Comparison of ENCODE assay signal across 34 mouse cellular contexts in the genomic region with DNA sequence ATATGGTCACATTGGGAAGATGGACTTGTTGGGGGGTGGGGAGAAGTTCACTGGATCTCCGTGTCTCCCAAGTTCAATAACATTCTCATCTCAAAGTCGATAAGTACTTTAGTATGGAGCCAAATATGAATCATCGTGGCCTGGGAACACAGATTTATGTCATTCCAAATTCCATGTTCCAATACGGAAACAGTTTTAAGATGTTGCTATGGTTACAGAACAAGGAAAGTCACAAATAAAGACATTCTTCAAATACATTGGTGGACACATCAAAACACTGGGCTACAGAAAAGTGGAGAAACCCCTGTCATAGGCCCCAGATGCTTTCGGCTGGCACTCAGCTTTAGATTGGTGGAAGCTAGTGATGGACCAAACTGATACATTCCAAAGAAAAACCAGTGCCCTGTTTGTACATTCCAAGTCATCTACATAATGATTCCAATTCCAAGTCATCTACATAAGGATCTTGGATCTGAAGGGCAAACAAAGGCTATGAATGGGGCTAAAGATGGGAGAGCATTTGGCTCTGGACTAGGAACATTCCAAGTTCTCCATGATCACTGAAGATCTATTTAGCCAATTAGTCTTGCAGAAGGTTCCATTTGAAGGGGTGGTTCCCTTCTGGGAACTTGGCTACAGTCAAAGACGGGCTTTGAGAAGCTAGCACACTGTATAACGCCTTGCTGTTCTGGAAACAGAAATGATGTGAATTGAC. TPM values are rescaled to one million over a fixed set of nuclear protein-coding genes. Genes with fewer than 3 reads are reported as not detected.
DNase-seq lines count a peak whose midpoint lies in the region; ATAC-seq and TF ChIP-seq lines count a peak whose summit lies in the region.
"Had no signal": no experiment of that assay in that cellular context is flagged by ENCODE, and none has a peak within 500 bp of the region (broad histone marks: within the 10 kb centered on the region; RNA-seq: fewer than 3 reads in every experiment).

No protein-coding gene starts in this region.

- H3K27ac ChIP-seq in kidney, postnatal 0 days, result no peak overlapping the region
- no peak overlapping the region for H3K27ac ChIP-seq in kidney, embryonic 15.5 days
- H3K27ac ChIP-seq: embryonic facial prominence, embryonic 12.5 days; hindbrain, embryonic 14.5 days; liver, embryonic 14.5 days; lung, embryonic 15.5 days; macrophage; midbrain, embryonic 15.5 days; neural tube, embryonic 13.5 days had no signal

- TF ChIP-seq CTCF in kidney, postnatal 0 days (IDR thresholded peaks at IDR 0.05; ENCODE audit: low read depth), result no peak

- no peaks in the 10 kb centered on the region for H3K4me1 ChIP-seq in kidney, postnatal 0 days (replicated peaks; ENCODE audit: insufficient read depth, low read length)
- no peaks in the 10 kb centered on the region for H3K4me1 ChIP-seq in kidney, embryonic 15.5 days
- H3K4me1 ChIP-seq: embryonic facial prominence, embryonic 12.5 days; lung, embryonic 15.5 days; midbrain, embryonic 15.5 days; neural tube, embryonic 13.5 days had no signal

- ATAC-seq in kidney, postnatal 0 days (replicated peaks; ENCODE audit: low FRiP score, low read depth), result no peak
- no peak for ATAC-seq in kidney, embryonic 15.5 days (replicated peaks; ENCODE audit: low FRiP score)
- ATAC-seq: forebrain, embryonic 14.5 days; midbrain, embryonic 15.5 days had no signal

- H3K4me2 ChIP-seq in kidney, postnatal 0 days (ENCODE audit: low read length), result no peak overlapping the region
- no peak overlapping the region for H3K4me2 ChIP-seq in kidney, embryonic 15.5 days
- H3K4me2 ChIP-seq: embryonic facial prominence, embryonic 12.5 days; hindbrain, embryonic 14.5 days; lung, embryonic 15.5 days; midbrain, embryonic 15.5 days; neural tube, embryonic 13.5 days had no signal

- H3K27me3 ChIP-seq in kidney, postnatal 0 days (ENCODE audit: insufficient read depth, low read length), result no peaks in the 10 kb centered on the region
- H3K27me3 ChIP-seq in kidney, embryonic 15.5 days, result no peaks in the 10 kb centered on the region
- H3K27me3 ChIP-seq: CH12.LX; embryonic facial prominence, embryonic 12.5 days; lung, embryonic 15.5 days; midbrain, embryonic 15.5 days; neural tube, embryonic 13.5 days had no signal

- 84% methylated on average over 7 of the region's 7 CpGs for WGBS in kidney, postnatal 0 days
- 86% methylated on average over 7 of the region's 7 CpGs for WGBS in kidney, embryonic 15.5 days

- H3K36me3 ChIP-seq in kidney, postnatal 0 days (ENCODE audit: insufficient read depth, low read length), result no peaks in the 10 kb centered on the region
- H3K36me3 ChIP-seq in kidney, embryonic 15.5 days, result no peaks in the 10 kb centered on the region
- H3K36me3 ChIP-seq: embryonic facial prominence, embryonic 12.5 days; G1E; lung, embryonic 15.5 days; midbrain, embryonic 15.5 days; neural tube, embryonic 13.5 days had no signal

- no peaks in the 10 kb centered on the region for H3K9me3 ChIP-seq in kidney, postnatal 0 days (replicated peaks; ENCODE audit: low read length)
- no peaks in the 10 kb centered on the region for H3K9me3 ChIP-seq in kidney, embryonic 15.5 days (replicated peaks)
- H3K9me3 ChIP-seq: embryonic facial prominence, embryonic 12.5 days; lung, embryonic 15.5 days; midbrain, embryonic 15.5 days had no signal

- peak; percentile 86 for DNase-seq in heart, adult 11 months
- DNase-seq in heart, postnatal 25 days (ENCODE audit: low spot score), result no peak
- DNase-seq in kidney, postnatal 0 days (ENCODE audit: low spot score), result peak; percentile 7
- DNase-seq in Muller cell, postnatal 12 days (ENCODE audit: inconsistent ontology term), result peak; percentile 65
- peak; percentile 32 for DNase-seq in brain, adult 2 months (ENCODE audit: low read depth, low spot score)
- DNase-seq in adrenal gland, adult 2 months, result no peak
- no peak for DNase-seq in gastrocnemius, postnatal 14 days
- DNase-seq: adrenal gland, postnatal 25 days; B cell, adult 2 months; cerebellum, adult 9-11 months; kidney, adult 2 months; kidney, postnatal 14 days; layer of hippocampus, postnatal 36 days; thymus, adult 18-20 months; thymus, postnatal 4 days had no signal

- H3K4me3 ChIP-seq in kidney, postnatal 0 days (replicated peaks; ENCODE audit: low read depth, low read length), result no peak overlapping the region
- H3K4me3 ChIP-seq in kidney, embryonic 15.5 days (replicated peaks), result no peak overlapping the region
- H3K4me3 ChIP-seq: embryonic facial prominence, embryonic 12.5 days; erythroblast, embryonic 14.5 days; lung, embryonic 15.5 days; midbrain, embryonic 15.5 days; neural tube, embryonic 13.5 days had no signal

- intact Hi-C loops in heart, postnatal 25 days (cut with DNase I), result no loop called here
- intact Hi-C loops in gastrocnemius, postnatal 14 days (cut with DNase I; ENCODE audit: low total_unique reads), result no loop called here

- no peak overlapping the region for H3K9ac ChIP-seq in kidney, postnatal 0 days (ENCODE audit: low read depth, low read length)
- H3K9ac ChIP-seq in kidney, embryonic 15.5 days, result no peak overlapping the region
- H3K9ac ChIP-seq: embryonic facial prominence, embryonic 12.5 days; hindbrain, embryonic 14.5 days; liver, embryonic 14.5 days; lung, embryonic 15.5 days; midbrain, embryonic 15.5 days; neural tube, embryonic 13.5 days had no signal

RNA-seq across cellular contexts. Expression of gene Erv3, which starts 17.2 kb away (rescaled TPM):
- total RNA-seq in heart, postnatal 25 days (2021), result not detected
- polyA plus RNA-seq in kidney, postnatal 0 days (2015; fragmentation: Nextera tagmentation; extraction: Ambion mirVana), result not detected in 2 replicates
- not detected in 2 replicates for polyA plus RNA-seq in kidney, embryonic 15.5 days (2015; fragmentation: Nextera tagmentation; extraction: Ambion mirVana)
- not detected for total RNA-seq in adrenal gland, adult 2 months (2021)
- not detected in 2 replicates for polyA plus RNA-seq in adrenal gland, adult 2 months (2012; rRNA removed)
- not detected for total RNA-seq in gastrocnemius, postnatal 14 days (2021)
- total RNA-seq: adrenal gland, postnatal 25 days; CH12.LX; gastrocnemius, adult 8-10 months; granulocyte monocyte progenitor cell, adult 5-6 weeks; heart, postnatal 36 days had no signal
- polyA plus RNA-seq: embryonic facial prominence, embryonic 12.5 days; erythroblast, embryonic 14.5 days; forebrain, embryonic 14.5 days; intestine, embryonic 14.5 days; kidney, adult 2 months; lung, embryonic 15.5 days; macrophage; midbrain, embryonic 15.5 days; stomach, embryonic 16.5 days had no signal

RNA-seq across cellular contexts. Expression of gene Prnp, which starts 33.0 kb away (rescaled TPM):
- 10 to 100 TPM; 89.2 to 90.0 TPM for total RNA-seq in heart, postnatal 25 days (2021)
- polyA plus RNA-seq in kidney, postnatal 0 days (2015; fragmentation: Nextera tagmentation; extraction: Ambion mirVana), result 63.8 and 69.9 TPM in 2 replicates
- 45.1 and 47.4 TPM in 2 replicates for polyA plus RNA-seq in kidney, embryonic 15.5 days (2015; fragmentation: Nextera tagmentation; extraction: Ambion mirVana)
- total RNA-seq in adrenal gland, adult 2 months (2021), result 100 to 1,000 TPM in 1 of 2 experiments, 10 to 100 TPM in 1; 85.9 to 172 TPM
- 46.8 and 49.2 TPM in 2 replicates for polyA plus RNA-seq in adrenal gland, adult 2 months (2012; rRNA removed)
- total RNA-seq in gastrocnemius, postnatal 14 days (2021), result 10 to 100 TPM; 75.2 to 93.8 TPM

RNA-seq across cellular contexts. Expression of gene Prn, which starts 33.0 kb away (rescaled TPM):
- total RNA-seq in heart, postnatal 25 days (2021), result 1 to 10 TPM; 1.9 to 2.5 TPM
- polyA plus RNA-seq in kidney, postnatal 0 days (2015; fragmentation: Nextera tagmentation; extraction: Ambion mirVana), result 0.20 TPM in 1 of 2 replicates, not detected in the other
- polyA plus RNA-seq in kidney, embryonic 15.5 days (2015; fragmentation: Nextera tagmentation; extraction: Ambion mirVana), result not detected in 2 replicates
- not detected for total RNA-seq in adrenal gland, adult 2 months (2021)
- polyA plus RNA-seq in adrenal gland, adult 2 months (2012; rRNA removed), result not detected in 2 replicates
- not detected for total RNA-seq in gastrocnemius, postnatal 14 days (2021)
- total RNA-seq: CH12.LX; G1E; gastrocnemius, adult 8-10 months; granulocyte monocyte progenitor cell, adult 5-6 weeks; layer of hippocampus, adult 18-20 months; layer of hippocampus, postnatal 36 days had no signal
- polyA plus RNA-seq: embryonic facial prominence, embryonic 12.5 days; erythroblast, embryonic 14.5 days; G1E; hindbrain, embryonic 14.5 days; intestine, embryonic 14.5 days; kidney, adult 2 months; limb, embryonic 14.5 days; liver, embryonic 14.5 days; lung, embryonic 15.5 days; macrophage; midbrain, embryonic 15.5 days; neural tube, embryonic 13.5 days; stomach, embryonic 16.5 days had no signal

Comparison
In these comparisons a context has a peak if more than half of its experiments do, and no peak if none do; other contexts are left out.
1. DNase-seq: peak in heart, adult 11 months (single experiment), kidney, postnatal 0 days (single experiment), Muller cell, postnatal 12 days (single experiment) and brain, adult 2 months (single experiment); none in heart, postnatal 25 days (single experiment), adrenal gland, adult 2 months (single experiment) and gastrocnemius, postnatal 14 days (single experiment).